ENCODE assay signal across 8 mouse cellular contexts in genomic region chr7:81829379-81829894, GRCm38 (mm10). TPM values are rescaled to one million over a fixed set of nuclear protein-coding genes. Genes with fewer than 3 reads are reported as not detected.
DNase-seq lines count a peak whose midpoint lies in the region; ATAC-seq lines count a peak whose summit lies in the region.

Btbd1 (minus strand) TSS chr7:81829431.

- peaks cover 40% of the 10 kb centered on the region for H3K4me1 ChIP-seq in hindbrain, embryonic 14.5 days (replicated peaks; ENCODE audit: control insufficient read depth, insufficient read depth, low read length)

- WGBS in hindbrain, embryonic 14.5 days = under 1% methylated on average over 51 of the region's 58 CpGs

- no peaks in the 10 kb centered on the region for H3K27me3 ChIP-seq in hindbrain, embryonic 14.5 days (ENCODE audit: control insufficient read depth, insufficient read depth, low read length)

- H3K9me3 ChIP-seq in hindbrain, embryonic 14.5 days (ENCODE audit: control insufficient read depth, low read length) = no peaks in the 10 kb centered on the region

- H3K36me3 ChIP-seq in hindbrain, embryonic 14.5 days (replicated peaks; ENCODE audit: control insufficient read depth, insufficient read depth) = no peaks in the 10 kb centered on the region

- H3K9ac ChIP-seq in hindbrain, embryonic 14.5 days = peak within 1 kb of the TSS; percentile 87

- peak within 1 kb of the TSS; percentile 85 for H3K4me3 ChIP-seq in hindbrain, embryonic 14.5 days (replicated peaks; ENCODE audit: low read length)

- ATAC-seq in hindbrain, embryonic 14.5 days (ENCODE audit: low FRiP score) = peak; percentile 91

- peak within 1 kb of the TSS; percentile 85 for H3K4me2 ChIP-seq in hindbrain, embryonic 14.5 days (replicated peaks)

- DNase-seq in NIH3T3 (ENCODE audit: low read depth) = peak; percentile 96
- peak; percentile 83 to 90 for DNase-seq in cerebellum, postnatal 10 days
- DNase-seq in frontal cortex, postnatal 36 days (ENCODE audit: low spot score in 2 of 2) = peak; percentile 80
- peak; percentile 91 for DNase-seq in hindbrain, embryonic 14.5 days (ENCODE audit: low spot score)
- peak; percentile 78 to 90 for DNase-seq in left cerebral cortex, adult 18-20 months (ENCODE audit: low spot score in 2 of 2)
- DNase-seq in lung, postnatal 4 days = peak; percentile 91 to 95
- peak; percentile 94 for DNase-seq in retina, postnatal 1 day
- peak; percentile 80 for DNase-seq in urinary bladder, adult 2 months (ENCODE audit: low spot score)

- H3K27ac ChIP-seq in hindbrain, embryonic 14.5 days = peak within 1 kb of the TSS; percentile 97

RNA-seq across cellular contexts. Expression of gene Btbd1, which starts in this region (rescaled TPM):
- 132 and 145 TPM in 2 replicates for polyA plus RNA-seq in hindbrain, embryonic 14.5 days (2014; fragmentation: Nextera tagmentation; extraction: Ambion mirVana)
- 100 to 1,000 TPM; 125 to 129 TPM for total RNA-seq in left cerebral cortex, adult 18-20 months (2021)
- polyA plus RNA-seq in urinary bladder, adult 2 months (2012; rRNA removed) = 54.1 and 60.4 TPM in 2 replicates

Comparison
In these comparisons a context has a peak if more than half of its experiments do, and no peak if none do; other contexts are left out.
1. Peak in every context shown above with its lines: DNase-seq, ATAC-seq, H3K4me3 ChIP-seq and H3K27ac ChIP-seq.